Mouse (Mus musculus) megakaryocyte, embryonic 14.5 days (primary cell): ENCODE measurements at regions not wholly inside any gene's neighbourhood (a gene's known extent, or its start where the extent isn't known, plus 50 kb on each side); places are given as distances from the start of the nearest gene placed in this dataset.

ENCODE experiments used
- FLI1 ChIP-seq: IDR thresholded peaks from 2 replicates; pipeline ENCODE4 v1.6.1; 2012; ENCODE audit warnings: low read length, inconsistent platforms, mixed read lengths
- GATA1 ChIP-seq: IDR thresholded peaks from 3 replicates; pipeline ENCODE4 v1.6.1; 2012; ENCODE audit warnings: mixed read lengths, low read length, inconsistent platforms, borderline replicate concordance

DNA sequence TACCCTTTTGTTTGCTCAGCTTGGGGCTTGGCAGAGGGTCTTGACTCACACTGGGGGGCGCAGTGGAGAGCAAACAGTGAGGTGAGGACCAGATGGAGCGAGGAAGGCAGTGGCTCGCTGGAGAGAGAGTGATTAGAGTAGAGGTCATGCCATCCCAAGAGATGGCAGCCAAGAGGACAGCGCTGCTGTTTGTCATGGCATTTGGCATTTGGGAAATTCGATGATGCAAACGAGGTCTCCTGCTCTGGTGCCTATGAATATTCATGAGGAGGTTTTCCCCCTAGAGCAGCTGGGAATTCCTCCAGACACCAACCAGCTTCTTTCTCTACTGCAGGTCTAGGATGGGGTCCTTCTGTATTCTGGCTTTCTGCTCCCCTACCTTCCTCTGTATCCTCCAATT is 237.9 kb upstream of the Fam160b2 start:
- no peak for TF ChIP-seq FLI1
- no peak for TF ChIP-seq GATA1
